Mouse (Mus musculus): Measurements from ENCODE around the gene Sinhcaf.
"Not testable (repeated sequence)": the region's sequence is repeated elsewhere in the genome, so short reads cannot be mapped to it uniquely, and the experiment has no call there.

The Sinhcaf gene

DNA sequence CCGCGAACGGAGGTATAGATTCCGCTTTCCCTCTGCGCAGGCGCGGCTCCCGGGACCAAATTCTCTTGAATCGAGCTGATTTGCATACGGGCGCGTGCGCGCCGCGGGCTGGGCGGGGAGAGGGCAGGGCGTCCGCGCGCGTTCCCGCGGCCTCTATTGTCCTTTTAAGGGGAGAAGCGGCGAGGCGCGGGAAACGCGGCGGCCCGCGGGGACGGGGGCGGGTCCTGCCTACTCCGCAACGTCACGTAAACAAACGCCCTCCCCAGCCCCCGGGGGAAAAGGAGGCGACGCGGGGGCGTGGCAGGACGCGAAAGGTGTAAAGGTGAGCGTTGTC is at the start of gene Sinhcaf:
TSS of gene Sinhcaf (minus strand) at position 59 of the 334 bp plus-strand sequence.
- DNase-seq, result peak; percentile 99 to 100

DNA sequence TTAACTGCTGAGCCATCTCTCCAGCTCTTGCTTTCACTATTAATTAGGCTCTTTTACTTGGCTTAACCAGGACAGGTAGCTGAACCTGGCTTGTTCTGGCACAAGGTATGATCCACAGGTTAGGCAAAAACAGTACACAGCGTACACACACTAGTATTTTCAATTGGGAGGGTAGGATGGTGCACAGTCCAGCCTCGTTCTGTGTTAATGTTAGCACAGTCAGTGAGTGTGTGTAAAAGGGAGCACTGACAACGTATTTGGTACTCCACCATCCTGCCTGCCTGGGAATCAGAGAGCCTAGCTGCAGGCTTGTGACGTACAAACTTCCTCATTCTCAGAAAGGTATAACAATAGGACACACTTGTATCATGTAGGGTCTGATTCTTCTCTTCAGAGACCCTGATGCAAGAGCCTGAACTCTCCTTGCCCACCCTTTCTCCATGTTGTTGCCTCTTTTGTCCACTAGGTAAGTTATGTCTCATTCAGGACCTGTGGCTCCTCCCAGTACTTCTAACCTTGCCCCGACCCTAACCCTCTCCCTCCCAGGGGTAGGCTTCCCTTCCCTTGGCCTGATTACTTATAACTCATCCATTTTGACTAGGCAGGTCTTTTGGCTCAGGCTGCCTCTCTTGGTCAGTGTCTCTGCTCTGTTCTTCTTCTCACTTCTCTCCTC is 48.2 kb upstream of the Sinhcaf start:
- no peak for DNase-seq

DNA sequence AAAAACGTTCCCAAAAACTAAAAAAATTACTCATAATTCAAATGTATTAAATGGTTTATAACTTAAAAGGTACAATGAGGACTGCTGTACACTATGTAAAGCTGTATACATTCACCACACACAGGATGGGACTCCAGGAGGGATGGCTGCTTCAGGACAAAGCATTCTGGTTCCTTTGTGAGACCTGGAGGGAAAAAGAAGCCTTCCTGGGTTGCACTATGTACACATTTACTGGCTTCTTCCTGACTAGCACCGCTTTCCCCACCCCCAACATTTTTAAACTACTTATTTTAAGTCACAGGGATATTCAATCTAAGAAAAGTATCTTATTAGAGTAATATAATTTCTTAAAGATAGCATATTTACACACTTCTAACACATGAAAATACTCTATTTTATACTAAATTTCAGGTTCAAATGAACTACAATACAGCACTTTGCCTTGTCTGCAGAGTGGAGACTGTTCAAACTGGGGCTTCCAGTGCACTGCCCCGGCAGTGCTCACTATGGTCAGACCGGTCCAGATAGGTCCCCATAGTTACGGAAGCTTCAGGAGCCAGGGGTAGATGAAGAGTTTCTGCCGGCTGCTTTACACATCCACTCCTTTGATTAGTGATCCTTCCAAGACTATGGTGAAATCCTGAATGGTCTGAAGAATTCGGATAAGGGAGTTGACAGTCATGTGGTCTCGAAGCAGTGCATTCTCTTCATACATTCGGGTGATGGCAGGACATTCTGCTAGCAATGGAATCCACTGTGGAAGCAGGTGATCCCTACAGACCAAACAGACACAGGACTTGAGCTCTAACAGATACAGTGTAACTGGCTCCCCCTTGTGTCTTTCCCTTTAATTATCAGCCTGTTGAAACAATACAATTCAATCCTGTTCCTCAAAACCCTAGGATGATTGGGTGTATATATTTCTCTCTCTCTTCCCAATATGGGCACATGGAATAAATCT is 47.1 kb upstream of the Sinhcaf start:
- DNase-seq, result peak in 1 of 2 experiments; percentile 8

- DNase-seq, result peak in 1 of 2 experiments; percentile 17
Observed at GRCm38 (mm10) chr6:148992373-148993116, 46.3 kb upstream of the Sinhcaf start.

- DNase-seq, result no peak
Observed at GRCm38 (mm10) chr6:148991660-148992372, 45.5 kb upstream of the Sinhcaf start.

DNA sequence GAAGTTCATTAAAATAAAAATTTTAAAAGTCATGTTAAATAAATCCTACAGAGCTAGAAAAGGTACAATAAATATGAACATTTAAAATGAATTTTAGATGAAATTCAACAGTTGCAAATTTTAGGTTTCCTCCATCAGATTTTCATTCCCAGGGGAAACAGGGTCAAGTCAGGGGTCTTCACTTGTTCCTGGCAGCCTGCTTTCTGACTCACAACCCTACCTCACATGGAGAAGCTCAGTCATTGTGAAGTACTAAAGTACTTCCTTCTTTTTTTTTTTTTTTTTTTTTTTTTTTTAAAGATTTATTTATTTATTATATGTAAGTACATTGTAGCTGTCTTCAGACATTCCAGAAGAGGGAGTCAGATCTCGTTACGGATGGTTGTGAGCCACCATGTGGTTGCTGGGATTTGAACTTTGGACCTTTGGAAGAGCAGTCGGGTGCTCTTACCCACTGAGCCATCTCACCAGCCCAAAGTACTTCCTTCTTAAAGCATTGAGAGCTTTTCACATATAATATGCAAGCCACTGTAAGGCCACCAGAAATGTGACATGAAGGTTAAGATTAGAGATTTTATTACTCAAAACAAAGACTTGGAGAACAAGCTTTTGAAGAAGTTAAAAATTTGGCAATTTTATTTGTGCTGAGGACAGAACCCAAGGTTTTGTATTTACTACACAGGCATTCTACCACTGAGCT is 43.7 kb upstream of the Sinhcaf start:
- DNase-seq, result not testable (repeated sequence)

GRCm38 (mm10) chr6:148986003-148986402 is 39.7 kb upstream of the Sinhcaf start:
- no peak for DNase-seq

- DNase-seq, result no peak
Observed at GRCm38 (mm10) chr6:148980495-148980894, 34.2 kb upstream of the Sinhcaf start.

- DNase-seq, result no peak
Observed at GRCm38 (mm10) chr6:148975096-148975495, 28.8 kb upstream of the Sinhcaf start.

DNA sequence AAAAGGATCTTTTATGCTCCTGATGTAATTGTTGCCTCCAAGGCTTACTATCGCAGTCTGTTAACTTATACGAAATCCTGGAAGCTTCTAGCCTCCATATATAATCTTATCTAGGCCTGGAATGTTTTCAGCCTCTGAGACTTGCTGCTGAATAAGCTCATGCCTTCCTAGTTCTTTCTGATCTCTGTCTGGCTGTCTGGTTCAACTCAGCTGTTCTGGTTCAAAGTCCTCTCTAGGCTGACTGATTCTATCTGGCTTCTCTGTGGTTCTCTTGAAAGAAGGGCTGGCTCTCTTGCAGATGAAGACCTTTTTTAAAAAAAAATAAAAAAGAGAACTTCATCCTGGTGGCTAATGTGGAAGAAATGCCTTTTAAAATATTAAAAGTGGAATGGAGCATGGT is 26.6 kb upstream of the Sinhcaf start:
- DNase-seq, result no peak

DNA sequence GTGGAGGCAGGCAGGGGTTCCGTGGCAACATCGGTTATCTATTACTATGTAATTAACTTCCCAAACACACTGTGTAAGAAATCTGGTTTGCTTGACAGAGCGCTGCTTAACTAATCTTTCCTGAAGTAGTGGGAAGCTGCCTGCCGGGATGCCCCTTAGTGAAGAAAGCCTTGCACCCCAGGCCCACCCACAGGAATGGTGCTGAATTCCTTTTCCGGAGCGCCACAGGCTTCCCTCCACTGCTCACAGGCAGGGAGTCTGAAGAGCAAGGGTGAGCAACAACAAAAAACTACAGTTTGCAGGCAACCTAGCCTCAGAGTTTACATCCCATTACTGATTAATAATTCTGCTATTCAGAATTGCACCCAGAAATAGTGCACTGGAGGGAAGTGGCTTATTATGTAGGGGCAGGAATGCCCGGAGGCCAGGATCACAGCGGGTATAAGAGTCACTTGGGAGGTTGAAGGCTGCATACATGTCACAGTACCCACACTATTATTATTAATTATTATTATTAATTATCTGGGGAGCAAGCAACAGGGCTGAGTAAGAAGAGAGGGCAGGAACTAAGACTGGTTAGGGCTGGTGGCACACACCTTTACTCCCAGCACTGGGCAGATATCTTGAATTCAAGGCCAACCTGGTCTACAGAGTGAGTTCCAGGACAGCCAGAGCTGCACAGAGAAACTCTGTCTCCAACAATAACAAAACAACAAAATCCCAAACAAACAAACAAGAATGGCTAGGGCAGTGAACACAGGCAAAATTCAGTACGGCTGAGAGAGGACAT is 26.0 kb upstream of the Sinhcaf start:
- DNase-seq, result peak; percentile 37 to 53

- DNase-seq, result peak; percentile 42 to 65
Observed at GRCm38 (mm10) chr6:148971385-148971940, 25.2 kb upstream of the Sinhcaf start.

GRCm38 (mm10) chr6:148961285-148961684 is 15.0 kb upstream of the Sinhcaf start:
- DNase-seq, result no peak

GRCm38 (mm10) chr6:148959540-148960238 is 13.4 kb upstream of the Sinhcaf start:
- no peak for DNase-seq

DNA sequence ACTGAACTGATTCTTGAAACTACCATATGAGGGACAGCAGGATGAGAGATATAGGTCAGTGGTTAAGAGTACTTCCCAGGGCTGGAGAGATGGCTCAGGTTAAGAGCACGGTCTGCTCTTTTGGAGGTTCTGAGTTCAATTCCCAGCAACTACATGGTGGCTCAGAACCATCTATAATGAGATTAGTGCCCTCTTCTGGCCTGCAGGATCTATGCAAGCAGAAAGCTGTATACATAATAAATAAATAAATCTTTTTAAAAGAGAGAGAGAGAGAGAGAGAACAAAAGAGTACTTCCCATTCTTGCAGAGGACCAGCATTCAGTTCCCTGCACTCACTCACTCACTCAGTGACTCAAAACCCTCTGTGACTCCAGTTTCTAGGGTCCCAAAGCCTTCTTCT is 12.4 kb upstream of the Sinhcaf start:
- DNase-seq, result no peak

GRCm38 (mm10) chr6:148957046-148957445 is 10.8 kb upstream of the Sinhcaf start:
- no peak for DNase-seq

DNA sequence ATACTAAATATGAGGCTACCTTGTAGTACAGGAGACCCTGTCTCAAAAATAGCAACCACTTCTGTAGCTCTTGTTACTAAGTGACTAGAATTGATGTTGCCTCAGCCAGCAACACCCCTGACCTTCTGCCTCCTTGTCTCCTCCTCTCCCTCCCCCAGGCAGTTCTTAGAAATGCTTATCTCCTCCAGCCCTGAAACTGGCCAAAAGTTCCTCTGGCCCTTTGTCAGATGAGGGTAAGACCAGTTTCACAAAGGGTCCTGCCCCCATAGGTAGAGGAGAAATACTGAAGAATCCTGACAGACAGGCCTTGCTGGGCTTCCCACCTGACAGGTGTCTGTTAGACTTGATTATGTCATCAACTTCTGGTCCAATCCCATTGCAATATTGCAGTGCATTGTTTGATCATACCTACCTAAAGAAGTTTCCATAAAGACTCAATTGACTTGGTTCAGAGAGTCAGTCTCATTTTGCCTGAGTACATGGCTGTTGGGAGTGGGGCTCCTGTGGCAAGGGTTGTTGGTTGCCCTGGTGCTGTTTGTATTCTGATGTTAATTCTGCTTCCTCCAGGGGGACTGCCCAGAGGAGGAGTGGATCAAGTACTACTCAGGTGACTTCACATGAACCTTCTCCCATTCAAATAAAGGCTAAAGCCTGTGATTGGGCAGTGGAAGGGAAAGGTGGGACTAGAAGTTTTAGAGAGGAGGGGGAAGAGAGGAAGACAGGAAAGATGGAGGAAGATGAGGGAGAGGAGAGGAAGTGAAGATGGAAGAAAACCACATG is 9.6 kb upstream of the Sinhcaf start:
- no peak for DNase-seq

DNA sequence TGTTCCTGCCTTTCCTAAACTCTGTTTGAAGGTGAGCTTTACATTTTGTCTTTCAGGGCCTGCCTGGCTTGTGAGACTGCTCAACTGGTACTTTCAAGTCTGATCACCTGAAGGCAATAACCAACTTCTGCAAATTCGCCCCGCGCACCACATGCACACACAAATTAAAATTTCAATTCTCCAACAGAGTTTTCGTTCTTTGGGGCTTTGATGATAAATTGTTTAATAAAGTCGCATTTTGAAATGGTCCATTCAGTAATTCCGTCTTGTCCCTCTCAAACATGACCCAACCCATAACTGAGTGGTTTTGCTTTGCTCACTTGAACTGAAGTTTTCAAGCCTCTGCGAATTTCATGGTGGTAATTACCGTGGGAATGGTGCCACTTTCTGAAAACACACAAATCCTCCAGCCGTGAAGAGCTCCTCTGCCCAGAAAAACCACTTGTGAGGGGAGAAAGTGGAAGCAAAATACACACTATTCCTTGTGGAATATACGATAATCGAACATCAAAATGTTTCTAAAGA is 676 bp upstream of the Sinhcaf start:
- no peak for DNase-seq
